Mouse (Mus musculus) cerebellum, adult 2 months (tissue): ENCODE measurements around the gene Chd3.

Source experiments
- CTCF ChIP-seq: fragments of 200-500 bp; IDR thresholded peaks from 2 replicates; pipeline ENCODE4 v1.5.1; 2011; ENCODE audit warnings: low read depth, mild to moderate bottlenecking, control low read depth, low read length, moderate library complexity, borderline replicate concordance; ENCODE audit not compliant: insufficient read depth
- POLR2A ChIP-seq: fragments of 200-500 bp; IDR thresholded peaks from 2 replicates; pipeline ENCODE4 v1.6.1; 2011; ENCODE audit warnings: low read length, control low read depth, borderline replicate concordance; ENCODE audit not compliant: insufficient read depth

DNA sequence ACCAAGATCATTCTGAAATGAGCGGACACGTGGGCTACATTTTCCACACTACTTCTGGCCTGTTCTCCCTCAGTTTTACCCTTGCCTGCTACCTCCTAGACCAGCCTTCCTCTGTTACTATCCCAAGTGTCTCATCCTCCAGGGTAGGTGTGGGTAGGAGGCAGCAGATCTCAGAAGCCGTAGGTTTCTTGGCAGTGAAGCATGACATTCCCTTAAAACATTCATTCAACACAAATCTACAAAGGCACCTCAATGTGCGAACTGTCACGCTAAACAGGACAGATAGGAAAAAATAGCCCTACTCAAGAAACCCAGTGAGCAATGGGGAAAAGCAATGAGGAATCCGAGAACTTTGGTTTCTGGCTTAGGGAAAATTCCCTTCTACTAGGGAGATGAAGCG lies 43.3 kb upstream of the Chd3 start:
- TF ChIP-seq CTCF = no peak
- TF ChIP-seq POLR2A = no peak
